Mouse (Mus musculus): ENCODE measurements at regions not wholly inside any gene's neighbourhood (a gene's known extent, or its start where the extent isn't known, plus 50 kb on each side); places are given as distances from the start of the nearest gene placed in this dataset.

DNA sequence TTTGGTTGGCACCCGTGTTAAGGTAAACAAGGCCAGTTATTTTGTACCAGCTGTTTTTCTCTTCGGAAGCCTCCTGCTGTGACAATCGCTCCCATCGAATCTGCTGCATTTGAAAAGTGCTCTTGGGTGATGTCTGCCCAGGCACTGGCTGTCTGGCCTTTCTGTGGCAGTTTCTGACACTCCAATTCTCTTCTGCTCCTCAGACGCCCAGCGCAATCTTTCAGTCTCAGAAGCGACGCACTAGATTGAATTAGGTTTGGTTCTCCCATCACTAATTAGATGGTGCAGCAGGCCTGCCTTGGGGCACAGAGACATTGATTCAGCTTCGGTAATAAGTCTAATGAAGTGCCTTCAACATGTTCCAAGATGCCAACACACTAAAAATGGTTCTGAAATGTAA, 197.7 kb upstream of the Zc3h12c start:
- 50% methylated on average over 9 of the region's 9 CpGs for WGBS
- Histone ChIP-seq H3K4me3 (ENCODE audit: low read depth, low read length) (no peak overlapping the region), H3K9ac (replicated peaks; ENCODE audit: low read depth, low read length) (no peak overlapping the region), H3K36me3 (ENCODE audit: control insufficient read depth, insufficient read depth, low read length) (no peaks in the 10 kb centered on the region), H3K4me1 (ENCODE audit: control insufficient read depth, insufficient read depth, low read length) (no peaks in the 10 kb centered on the region), H3K27me3 (ENCODE audit: control insufficient read depth, insufficient read depth, low read length) (no peaks in the 10 kb centered on the region), H3K4me2 (ENCODE audit: low read depth, low read length) (no peak overlapping the region), H3K27ac (ENCODE audit: low read depth, low read length) (no peak overlapping the region), H3K9me3 (ENCODE audit: control insufficient read depth, low read length) (no peaks in the 10 kb centered on the region)
- no peak for ATAC-seq (ENCODE audit: low read depth)

DNA sequence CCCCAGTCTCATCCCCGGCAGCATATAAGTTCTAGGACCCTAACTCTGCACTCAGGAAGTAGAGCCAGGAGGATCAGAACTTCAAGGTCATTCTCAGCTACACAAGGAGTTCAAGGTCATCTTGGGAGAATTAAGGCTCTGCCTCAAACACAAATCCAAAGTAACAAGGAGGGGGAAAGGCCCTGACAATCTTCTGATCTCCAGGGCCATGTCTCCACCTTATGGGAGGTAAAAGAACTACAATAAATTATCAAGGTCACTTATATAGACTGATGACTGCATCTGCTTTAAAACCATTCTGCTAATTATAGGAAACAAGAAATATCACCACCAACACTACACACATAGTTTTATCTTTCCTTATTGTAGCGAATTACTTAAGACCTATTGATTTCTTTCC, 193.2 kb upstream of the Zc3h12c start:
- Histone ChIP-seq H3K9me3 (ENCODE audit: control insufficient read depth, low read length) (no peaks in the 10 kb centered on the region), H3K4me1 (ENCODE audit: control insufficient read depth, insufficient read depth, low read length) (no peaks in the 10 kb centered on the region), H3K27me3 (ENCODE audit: control insufficient read depth, insufficient read depth, low read length) (no peaks in the 10 kb centered on the region), H3K9ac (replicated peaks; ENCODE audit: low read depth, low read length) (no peak overlapping the region), H3K4me2 (ENCODE audit: low read depth, low read length) (no peak overlapping the region), H3K36me3 (ENCODE audit: control insufficient read depth, insufficient read depth, low read length) (no peaks in the 10 kb centered on the region), H3K27ac (ENCODE audit: low read depth, low read length) (no peak overlapping the region), H3K4me3 (ENCODE audit: low read depth, low read length) (no peak overlapping the region)
- 89% methylated on average over 2 of the region's 2 CpGs for WGBS
- no peak for ATAC-seq (ENCODE audit: low read depth)

DNA sequence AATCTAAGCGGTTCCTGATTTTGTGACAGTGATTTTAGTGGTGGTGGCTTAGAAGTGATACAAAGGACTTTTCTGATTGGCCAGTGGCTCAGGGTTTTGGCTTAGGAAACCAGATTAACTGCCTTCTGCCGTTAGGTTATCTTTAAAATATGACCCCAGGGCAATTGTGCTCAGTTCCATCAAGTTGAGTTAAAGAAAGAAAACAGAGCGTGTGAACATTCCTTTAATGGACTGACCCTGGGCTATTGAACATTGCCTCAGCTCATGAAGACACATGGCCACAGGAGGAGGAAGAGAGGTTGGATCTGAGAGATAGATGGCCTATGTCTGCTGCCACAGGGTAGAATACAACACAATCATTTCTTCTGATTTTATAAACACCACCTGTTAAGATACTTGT, 191.0 kb upstream of the Zc3h12c start:
- no peaks in the 10 kb centered on the region for H3K9me3 ChIP-seq (ENCODE audit: control insufficient read depth, low read length)
- no peaks in the 10 kb centered on the region for H3K27me3 ChIP-seq (ENCODE audit: control insufficient read depth, insufficient read depth, low read length)
- no peak overlapping the region for H3K4me2 ChIP-seq (ENCODE audit: low read depth, low read length)
- H3K9ac ChIP-seq (replicated peaks; ENCODE audit: low read depth, low read length) = no peak overlapping the region
- no peak overlapping the region for H3K27ac ChIP-seq (ENCODE audit: low read depth, low read length)
- H3K36me3 ChIP-seq (ENCODE audit: control insufficient read depth, insufficient read depth, low read length) = no peaks in the 10 kb centered on the region
- no peaks in the 10 kb centered on the region for H3K4me1 ChIP-seq (ENCODE audit: control insufficient read depth, insufficient read depth, low read length)
- 57% methylated on average over 3 of the region's 3 CpGs for WGBS
- ATAC-seq (ENCODE audit: low read depth) = no peak
- no peak overlapping the region for H3K4me3 ChIP-seq (ENCODE audit: low read depth, low read length)

DNA sequence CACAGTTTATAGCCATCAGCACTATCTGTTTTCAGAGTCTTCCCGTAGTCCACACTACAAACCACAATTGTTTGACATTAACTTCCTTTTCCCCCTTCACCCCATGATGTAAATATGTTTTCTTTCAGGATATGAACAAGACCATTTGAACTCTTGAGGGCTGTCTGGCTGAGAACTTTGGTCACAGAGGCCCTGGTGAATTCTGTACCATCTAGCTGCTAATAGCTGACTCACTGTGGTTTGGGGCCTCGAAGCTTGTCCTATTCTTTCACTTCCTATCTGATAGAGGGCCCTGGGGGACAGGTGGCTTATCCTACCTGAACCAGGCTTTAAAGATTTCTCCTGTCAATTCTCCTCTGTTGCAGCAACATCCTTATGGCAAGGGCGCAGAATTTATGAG, 188.2 kb upstream of the Zc3h12c start:
- no peak overlapping the region for H3K27ac ChIP-seq (ENCODE audit: low read depth, low read length)
- no peak overlapping the region for H3K4me3 ChIP-seq (ENCODE audit: low read depth, low read length)
- no peaks in the 10 kb centered on the region for H3K9me3 ChIP-seq (ENCODE audit: control insufficient read depth, low read length)
- H3K4me2 ChIP-seq (ENCODE audit: low read depth, low read length) = no peak overlapping the region
- H3K9ac ChIP-seq (replicated peaks; ENCODE audit: low read depth, low read length) = no peak overlapping the region
- no peaks in the 10 kb centered on the region for H3K4me1 ChIP-seq (ENCODE audit: control insufficient read depth, insufficient read depth, low read length)
- H3K27me3 ChIP-seq (ENCODE audit: control insufficient read depth, insufficient read depth, low read length) = no peaks in the 10 kb centered on the region
- H3K36me3 ChIP-seq (ENCODE audit: control insufficient read depth, insufficient read depth, low read length) = no peaks in the 10 kb centered on the region
- whole genome bisulfite sequencing = 87% methylated on average over 3 of the region's 3 CpGs
- no peak for ATAC-seq (ENCODE audit: low read depth)

GRCm38 (mm10) chr9:52355187-52355982, 187.0 kb upstream of the Zc3h12c start:
- H3K9ac ChIP-seq (replicated peaks; ENCODE audit: low read depth, low read length) = no peak overlapping the region
- no peak for ATAC-seq (ENCODE audit: low read depth)

DNA sequence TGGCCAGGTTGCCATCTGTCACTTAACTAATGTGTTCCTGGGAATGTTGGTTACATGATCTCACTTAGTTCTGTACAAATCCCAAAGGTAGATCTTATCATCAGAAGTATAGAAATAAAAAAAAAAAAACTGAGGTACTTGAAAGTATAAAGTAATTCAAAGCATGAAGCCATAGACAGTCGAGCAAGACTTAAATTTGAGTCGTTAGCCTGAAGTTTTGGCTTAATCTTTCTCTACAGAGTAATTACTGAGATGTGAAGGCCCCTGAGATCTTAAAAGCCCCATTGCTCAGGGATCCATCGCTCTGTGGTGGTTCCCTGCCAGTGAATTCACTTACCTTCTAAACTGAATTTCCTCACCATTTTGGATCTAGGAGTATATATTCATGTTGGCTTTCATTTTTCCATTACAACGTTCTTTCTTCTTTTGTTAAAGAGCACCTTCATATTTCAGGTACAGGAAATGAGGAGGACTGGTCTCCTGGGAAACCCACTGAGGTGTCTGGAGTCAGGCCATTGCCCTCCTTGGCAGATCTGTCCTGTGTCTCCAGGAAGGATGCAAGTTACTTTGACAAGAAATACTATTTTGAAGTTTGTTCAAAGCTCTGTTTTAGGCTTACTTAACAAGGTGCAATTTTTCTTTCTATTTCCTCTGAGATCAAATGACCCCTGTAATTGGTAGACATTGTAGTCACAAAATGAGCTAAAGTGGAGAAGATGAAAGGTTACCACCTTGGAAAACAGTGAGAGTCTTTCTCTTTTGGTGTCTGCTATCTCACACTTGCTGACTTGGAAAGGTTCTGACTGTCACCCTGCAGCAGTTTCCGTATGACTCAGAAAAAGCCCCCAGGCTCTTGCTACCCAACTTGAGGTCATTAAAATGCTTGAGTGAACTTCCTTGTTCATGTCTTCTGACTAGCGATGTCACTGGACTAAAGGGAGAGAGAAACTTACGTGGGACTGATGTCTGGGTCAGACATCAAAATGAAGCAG, 180.5 kb upstream of the Zc3h12c start:
- Histone ChIP-seq H3K4me2 (ENCODE audit: low read depth, low read length) (no peak overlapping the region), H3K9ac (replicated peaks; ENCODE audit: low read depth, low read length) (no peak overlapping the region), H3K4me1 (ENCODE audit: control insufficient read depth, insufficient read depth, low read length) (no peaks in the 10 kb centered on the region), H3K27me3 (ENCODE audit: control insufficient read depth, insufficient read depth, low read length) (no peaks in the 10 kb centered on the region), H3K4me3 (ENCODE audit: low read depth, low read length) (no peak overlapping the region), H3K27ac (ENCODE audit: low read depth, low read length) (no peak overlapping the region), H3K9me3 (ENCODE audit: control insufficient read depth, low read length) (no peaks in the 10 kb centered on the region), H3K36me3 (ENCODE audit: control insufficient read depth, insufficient read depth, low read length) (no peaks in the 10 kb centered on the region)
- 80% methylated on average over 7 of the region's 7 CpGs for WGBS
- no peak for ATAC-seq (ENCODE audit: low read depth)

More at GRCm38 (mm10) chr9:52355187-52355982, 187.0 kb upstream of the Zc3h12c start:
- Histone ChIP-seq H3K9me3 (ENCODE audit: control insufficient read depth, low read length) (no peaks in the 10 kb centered on the region), H3K4me1 (ENCODE audit: control insufficient read depth, insufficient read depth, low read length) (no peaks in the 10 kb centered on the region), H3K4me2 (ENCODE audit: low read depth, low read length) (no peak overlapping the region), H3K36me3 (ENCODE audit: control insufficient read depth, insufficient read depth, low read length) (no peaks in the 10 kb centered on the region), H3K4me3 (ENCODE audit: low read depth, low read length) (no peak overlapping the region), H3K27ac (ENCODE audit: low read depth, low read length) (no peak overlapping the region), H3K27me3 (ENCODE audit: control insufficient read depth, insufficient read depth, low read length) (no peaks in the 10 kb centered on the region)
- WGBS = 74% methylated on average over 10 of the region's 10 CpGs

GRCm38 (mm10) chr9:52344177-52344877, 176.0 kb upstream of the Zc3h12c start:
- Histone ChIP-seq H3K9me3 (ENCODE audit: control insufficient read depth, low read length) (no peaks in the 10 kb centered on the region), H3K27ac (ENCODE audit: low read depth, low read length) (no peak overlapping the region), H3K36me3 (ENCODE audit: control insufficient read depth, insufficient read depth, low read length) (no peaks in the 10 kb centered on the region), H3K9ac (replicated peaks; ENCODE audit: low read depth, low read length) (no peak overlapping the region), H3K4me3 (ENCODE audit: low read depth, low read length) (no peak overlapping the region), H3K27me3 (ENCODE audit: control insufficient read depth, insufficient read depth, low read length) (no peaks in the 10 kb centered on the region), H3K4me1 (ENCODE audit: control insufficient read depth, insufficient read depth, low read length) (no peaks in the 10 kb centered on the region), H3K4me2 (ENCODE audit: low read depth, low read length) (no peak overlapping the region)
- 93% methylated on average over 2 of the region's 2 CpGs for WGBS
- ATAC-seq (ENCODE audit: low read depth) = no peak

DNA sequence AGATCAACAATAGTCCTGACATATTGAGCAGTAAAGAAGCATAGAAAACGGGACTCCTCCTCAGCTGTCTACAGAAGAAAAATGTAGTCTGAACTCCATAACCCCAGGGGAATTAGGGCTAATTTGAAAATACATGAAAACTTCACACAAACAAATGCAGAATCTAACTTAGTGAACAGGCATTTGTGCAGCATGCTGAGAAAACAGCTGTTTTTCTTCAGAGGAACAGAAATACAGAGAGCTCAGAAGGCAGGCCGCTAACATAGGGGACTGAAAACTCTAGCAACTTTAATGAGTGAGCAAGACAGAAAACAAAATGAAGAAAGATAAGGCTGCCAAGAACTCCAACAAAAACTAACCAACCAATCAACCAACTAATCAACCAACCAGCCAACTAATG, 172.7 kb upstream of the Zc3h12c start:
- H3K4me2 ChIP-seq (ENCODE audit: low read depth, low read length) = no peak overlapping the region
- no peak overlapping the region for H3K4me3 ChIP-seq (ENCODE audit: low read depth, low read length)
- H3K36me3 ChIP-seq (ENCODE audit: control insufficient read depth, insufficient read depth, low read length) = no peaks in the 10 kb centered on the region
- no peak for ATAC-seq (ENCODE audit: low read depth)
- no peaks in the 10 kb centered on the region for H3K9me3 ChIP-seq (ENCODE audit: control insufficient read depth, low read length)
- no peaks in the 10 kb centered on the region for H3K4me1 ChIP-seq (ENCODE audit: control insufficient read depth, insufficient read depth, low read length)
- H3K27me3 ChIP-seq (ENCODE audit: control insufficient read depth, insufficient read depth, low read length) = no peaks in the 10 kb centered on the region
- no peak overlapping the region for H3K27ac ChIP-seq (ENCODE audit: low read depth, low read length)
- WGBS = 72% methylated on average over 2 of the region's 2 CpGs
- H3K9ac ChIP-seq (replicated peaks; ENCODE audit: low read depth, low read length) = no peak overlapping the region

Measured in neural tube, embryonic 14.5 days (tissue).